Mouse (Mus musculus) bone marrow, adult 2 months (tissue): ENCODE measurements around the gene Gm49405. TPM values are rescaled to one million over a fixed set of nuclear protein-coding genes. Genes with fewer than 3 reads are reported as not detected.
"Not testable (repeated sequence)": the region's sequence is repeated elsewhere in the genome, so short reads cannot be mapped to it uniquely, and the experiment has no call there.

Source experiments
- H3K27ac ChIP-seq: fragments of 200-500 bp; 2 replicates; pipeline ENCODE4 v1.5.1; 2012; ENCODE audit warnings: low read depth, mild to moderate bottlenecking, control low read depth, inconsistent platforms, low read length; ENCODE audit not compliant: control insufficient read depth, poor library complexity, insufficient read depth
- H3K4me1 ChIP-seq: fragments of 200-500 bp; 2 replicates; pipeline ENCODE4 v1.6.1; 2011; ENCODE audit warnings: low read length; ENCODE audit not compliant: control insufficient read depth, insufficient read depth
- H3K4me3 ChIP-seq: fragments of 200-500 bp; replicated peaks from 2 replicates; pipeline ENCODE3; 2011; ENCODE audit warnings: mild to moderate bottlenecking, low read depth, low read length, control low read depth; ENCODE audit not compliant: control insufficient read depth
- CTCF ChIP-seq: fragments of 200-500 bp; IDR thresholded peaks from 2 replicates; pipeline ENCODE4 v1.5.1; 2011; ENCODE audit warnings: low read length, control low read depth; ENCODE audit not compliant: control insufficient read depth, insufficient read depth
- POLR2A ChIP-seq: fragments of 200-500 bp; IDR thresholded peaks from 2 replicates; pipeline ENCODE4 v1.6.1; 2011; ENCODE audit warnings: low read depth, mild to moderate bottlenecking, control low read depth, low read length, borderline replicate concordance; ENCODE audit not compliant: control insufficient read depth
- WGBS: fragments of 180-500 bp; shearing (Covaris S2); methylation state at CpG from one replicate; pipeline ENCODE4 v1.1.7; 2018; 5-methylcytosine and 5-hydroxymethylcytosine counted together
- polyA plus RNA-seq: library from polyadenylated mRNA; stranded (reverse); fragments of >200 nt; gene quantifications from 2 replicates; pipeline ENCODE4 v1.2.4, GENCODE M21; 2011; ENCODE audit warnings: low replicate concordance; ENCODE audit not compliant: missing spikeins, insufficient read depth, insufficient read length

Gm49405 gene
- polyA plus RNA-seq, 1 experiment, result 2.0 TPM

DNA sequence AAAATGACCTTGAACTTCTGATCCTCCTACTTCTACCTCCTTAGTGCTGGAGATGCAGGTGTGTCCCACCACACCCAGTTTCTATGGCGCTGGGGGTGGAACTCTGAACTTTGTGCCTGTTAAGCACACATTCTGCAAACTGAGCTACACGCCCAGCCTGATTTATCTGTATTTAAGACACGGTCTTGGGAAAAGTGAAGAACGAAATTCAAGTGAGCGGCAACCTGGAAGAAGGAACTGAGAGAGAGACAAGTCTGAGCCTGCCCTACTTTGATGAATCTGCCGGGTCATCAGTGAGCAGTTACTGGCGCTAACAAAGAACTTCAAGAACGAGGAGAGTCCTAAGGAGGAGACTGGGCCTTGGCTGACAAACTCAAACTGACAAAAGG, 46.4 kb downstream of the Gm49405 start:
- peaks cover 2% of the 10 kb centered on the region; the same call in 1 of the 2 replicates for H3K4me1 ChIP-seq
- TF ChIP-seq CTCF (no peak), POLR2A (no peak)
- 67% methylated on average over 8 of the region's 8 CpGs for WGBS
- peak overlapping the region; percentile 57 for H3K27ac ChIP-seq
- H3K4me3 ChIP-seq, result no peak overlapping the region

DNA sequence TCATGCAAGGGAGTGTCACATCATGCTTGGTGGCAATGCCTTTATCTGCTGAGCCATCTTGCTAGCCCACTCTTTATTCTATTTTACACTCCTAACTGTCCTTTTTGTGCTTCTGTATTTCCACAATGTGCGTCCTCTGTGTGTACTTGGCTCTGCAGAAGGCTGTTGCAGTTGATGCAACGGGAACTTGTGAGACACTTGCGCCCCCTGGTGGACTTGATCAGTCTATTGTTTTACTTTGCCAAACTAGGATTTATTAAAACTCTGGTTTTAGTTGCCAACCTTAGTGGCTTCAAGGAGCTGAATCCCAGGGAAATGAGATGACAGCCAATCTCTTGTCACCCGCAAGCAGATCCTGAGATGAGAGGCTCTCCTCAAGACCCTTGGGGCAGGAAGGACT, 47.4 kb downstream of the Gm49405 start:
- peak; percentile 83 for TF ChIP-seq CTCF
- TF ChIP-seq POLR2A, result no peak
- H3K4me1 ChIP-seq, result peaks cover 2% of the 10 kb centered on the region; the same call in 1 of the 2 replicates
- 14% methylated on average over 4 of the region's 4 CpGs for WGBS
- H3K4me3 ChIP-seq, result no peak overlapping the region
- no peak overlapping the region for H3K27ac ChIP-seq

DNA sequence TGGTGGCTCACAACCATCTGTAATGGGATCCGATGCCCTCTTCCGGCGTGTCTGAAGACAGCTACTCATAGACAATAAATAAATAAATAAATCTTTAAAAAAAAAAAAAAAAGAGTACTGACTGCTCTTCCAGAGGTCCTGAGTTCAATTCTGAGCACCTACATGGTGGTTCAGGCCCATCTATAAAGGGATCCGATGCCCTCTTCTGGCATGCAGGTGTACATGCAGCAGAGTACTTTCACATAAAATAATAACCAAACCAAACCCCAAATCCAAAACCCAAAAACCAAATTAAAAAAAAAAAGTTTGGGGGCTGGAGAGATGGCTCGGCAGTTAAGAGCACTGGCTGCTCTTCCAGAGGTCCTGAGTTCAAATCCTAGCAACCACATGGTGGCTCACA, 48.6 kb downstream of the Gm49405 start:
- WGBS, result 74% methylated on average over 5 of the region's 5 CpGs
- not testable (repeated sequence) for H3K4me1 ChIP-seq, H3K27ac ChIP-seq, H3K4me3 ChIP-seq

DNA sequence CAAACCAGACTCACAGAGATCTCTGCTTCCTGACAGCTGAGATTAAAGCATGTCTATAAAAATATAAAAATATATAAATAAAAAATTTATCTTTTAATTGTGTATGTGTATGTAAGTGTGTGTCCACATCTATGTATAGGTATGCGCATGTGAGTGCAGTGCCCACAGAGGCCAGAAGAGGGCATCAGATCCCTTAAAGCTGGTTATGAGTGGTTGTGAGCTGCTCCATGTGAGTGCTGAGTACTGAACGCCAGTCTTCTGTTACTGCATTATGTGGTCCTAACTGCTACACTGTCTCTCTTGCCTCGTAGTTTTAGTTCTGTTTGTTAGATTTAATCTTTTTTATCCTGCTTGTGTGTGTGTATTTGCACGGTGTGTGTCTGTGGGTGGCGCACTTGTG, 50.6 kb downstream of the Gm49405 start:
- Histone ChIP-seq H3K4me1 (peaks cover 2% of the 10 kb centered on the region; the same call in 1 of the 2 replicates), H3K4me3 (no peak overlapping the region), H3K27ac (no peak overlapping the region)
- peak; percentile 17; the same call in 1 of the 2 replicates for TF ChIP-seq CTCF
- no peak for TF ChIP-seq POLR2A
- WGBS, result 95% methylated on average over 5 of the region's 5 CpGs

DNA sequence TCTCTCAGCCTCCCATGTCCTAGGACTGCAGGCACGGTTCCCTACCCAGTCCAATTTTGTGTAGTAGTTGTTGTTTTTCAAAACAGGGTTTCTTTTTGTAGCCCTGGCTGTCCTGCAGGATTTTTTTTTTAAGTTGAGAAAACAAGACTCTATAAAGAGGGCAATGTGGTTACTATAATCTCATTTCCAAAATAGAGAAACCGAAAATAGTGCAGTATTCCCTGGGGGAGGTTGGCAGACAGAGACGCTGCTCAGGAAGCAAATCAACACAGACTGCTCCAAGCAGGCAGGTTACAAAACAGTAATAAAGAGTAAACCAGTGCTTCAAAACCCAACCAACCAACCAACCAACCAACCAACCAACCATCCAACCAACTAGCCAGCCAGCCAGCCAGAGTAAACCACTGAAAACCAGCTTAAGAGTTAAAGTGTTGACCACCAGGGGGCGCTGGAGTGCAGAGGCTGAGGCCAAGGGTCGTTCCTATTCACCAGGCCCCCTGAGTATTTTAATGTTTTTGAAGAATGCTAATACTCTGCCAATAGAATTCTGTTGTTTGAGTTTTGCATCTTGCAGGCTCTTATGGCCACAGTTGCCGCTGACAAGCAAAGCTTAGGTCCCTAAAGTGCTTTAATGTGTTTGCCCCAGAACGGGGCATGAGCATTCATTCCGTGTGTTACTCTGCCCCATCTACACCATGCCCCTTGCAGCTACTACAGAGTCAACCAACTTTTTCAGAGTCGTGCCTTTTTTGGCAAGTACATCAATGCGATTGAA, 51.5 kb downstream of the Gm49405 start:
- WGBS, result 50% methylated on average over 10 of the region's 10 CpGs
- Histone ChIP-seq H3K4me3 (no peak overlapping the region), H3K27ac (no peak overlapping the region), H3K4me1 (no peaks in the 10 kb centered on the region)
- TF ChIP-seq POLR2A (no peak), CTCF (peak; percentile 83)

DNA sequence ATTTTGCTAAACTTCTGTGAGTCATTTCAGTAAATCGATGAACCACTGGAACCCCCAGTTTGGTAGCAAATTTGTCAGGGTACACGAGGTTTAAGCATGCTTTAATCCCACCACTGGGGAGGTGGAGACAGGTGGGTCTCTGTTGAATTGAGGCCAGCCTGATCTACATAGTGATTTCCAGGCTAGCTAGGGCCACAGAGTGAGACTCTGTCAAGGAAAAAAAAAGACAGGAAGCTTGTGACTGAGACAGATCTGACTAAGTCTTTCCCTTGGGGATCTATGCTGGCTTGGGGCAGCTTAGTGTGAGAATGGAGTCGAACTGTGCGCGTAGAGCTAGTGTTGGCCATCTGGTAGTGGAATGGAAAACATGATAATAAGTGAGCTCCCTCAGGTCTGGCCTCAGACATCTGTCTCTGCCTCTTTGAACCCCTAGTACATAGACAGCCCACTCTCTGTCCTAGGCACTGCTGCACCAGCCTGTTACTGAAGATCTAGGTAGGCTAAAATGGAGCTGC, 52.1 kb downstream of the Gm49405 start:
- WGBS, result 63% methylated on average over 5 of the region's 5 CpGs
- TF ChIP-seq POLR2A, result no peak
- TF ChIP-seq CTCF, result no peak
- Histone ChIP-seq H3K4me1 (no peaks in the 10 kb centered on the region), H3K4me3 (no peak overlapping the region), H3K27ac (no peak overlapping the region)

DNA sequence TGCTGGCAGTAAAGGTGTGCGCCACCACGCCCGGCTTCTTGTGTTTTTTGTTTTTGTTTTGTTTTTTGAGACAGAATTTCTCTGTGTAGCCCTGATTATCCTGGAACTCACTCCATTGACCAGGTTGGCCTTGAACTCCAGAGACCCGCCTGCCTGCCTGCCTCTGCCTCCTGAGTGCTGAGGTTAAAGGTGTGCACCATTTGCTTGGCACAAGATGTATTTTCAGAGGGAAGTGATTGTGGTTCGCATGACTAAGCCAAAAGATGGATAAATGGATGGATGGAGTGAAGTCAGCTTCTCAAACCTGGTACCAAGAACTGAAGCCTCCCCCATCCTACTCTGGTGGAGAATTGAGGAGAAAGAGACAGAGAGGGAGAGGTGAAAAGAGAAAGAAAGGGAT, 54.2 kb downstream of the Gm49405 start:
- TF ChIP-seq CTCF (no peak), POLR2A (no peak)
- WGBS, result 80% methylated on average over 5 of the region's 5 CpGs
- Histone ChIP-seq H3K27ac (no peak overlapping the region), H3K4me3 (no peak overlapping the region), H3K4me1 (peaks cover 3% of the 10 kb centered on the region; the same call in 1 of the 2 replicates)

Other genes with a start within 250 kb of the Gm49405 start
- 24.3 and 43.2 TPM in 2 replicates for gene Kmt5b, start 233.2 kb upstream of the Gm49405 start, polyA plus RNA-seq
- gene Chka, start 148.9 kb upstream of the Gm49405 start, polyA plus RNA-seq, result 9.2 and 17.3 TPM in 2 replicates
- 116 and 292 TPM in 2 replicates for gene Tcirg1, start 93.5 kb upstream of the Gm49405 start, polyA plus RNA-seq
- gene Ndufs8, start 87.9 kb upstream of the Gm49405 start, polyA plus RNA-seq, result 41.6 and 58.3 TPM in 2 replicates
- 12.7 and 47.1 TPM in 2 replicates for gene Aldh3b1, start 70.8 kb upstream of the Gm49405 start, polyA plus RNA-seq
- 80.1 and 177 TPM in 2 replicates for gene Unc93b1, start 65.4 kb upstream of the Gm49405 start, polyA plus RNA-seq
- gene Aldh3b3, start 42.0 kb upstream of the Gm49405 start, polyA plus RNA-seq, result 1.6 and 4.4 TPM in 2 replicates
- 2.4 and 4.2 TPM in 2 replicates for gene Aldh3b2, start 28.3 kb upstream of the Gm49405 start, polyA plus RNA-seq
- 5.1 and 10.7 TPM in 2 replicates for gene Acy3, start 14.1 kb upstream of the Gm49405 start, polyA plus RNA-seq
- not detected in 2 replicates for gene Tbx10, start 7.9 kb upstream of the Gm49405 start, polyA plus RNA-seq
- 9.7 and 18.1 TPM in 2 replicates for gene Nudt8, start within 50 bp of the Gm49405 start, polyA plus RNA-seq
- gene Doc2g, start 2.7 kb downstream of the Gm49405 start, polyA plus RNA-seq, result 5.2 and 7.8 TPM in 2 replicates
- gene Ndufv1, start 12.2 kb downstream of the Gm49405 start, polyA plus RNA-seq, result 61.7 and 118 TPM in 2 replicates
- gene Gstp1, start 37.4 kb downstream of the Gm49405 start, polyA plus RNA-seq, result 125 and 187 TPM in 2 replicates
- gene Gstp2, start 45.4 kb downstream of the Gm49405 start, polyA plus RNA-seq, result 21.6 TPM in 1 of 2 replicates, not detected in the other
- gene Gstp3, start 58.9 kb downstream of the Gm49405 start, polyA plus RNA-seq, result 13.5 and 18.0 TPM in 2 replicates
- gene Cabp2, start 81.0 kb downstream of the Gm49405 start, polyA plus RNA-seq, result not detected in 2 replicates
- gene Cdk2ap2, start 96.6 kb downstream of the Gm49405 start, polyA plus RNA-seq, result 93.3 and 143 TPM in 2 replicates
- 72.3 and 159 TPM in 2 replicates for gene Pitpnm1, start 99.4 kb downstream of the Gm49405 start, polyA plus RNA-seq
- gene Aip, start 125.2 kb downstream of the Gm49405 start, polyA plus RNA-seq, result 22.0 and 53.5 TPM in 2 replicates
- gene Gpr152, start 139.2 kb downstream of the Gm49405 start, polyA plus RNA-seq, result not detected in 2 replicates
- 0.29 and 0.60 TPM in 2 replicates for gene Cabp4, start 143.4 kb downstream of the Gm49405 start, polyA plus RNA-seq
- gene Coro1b, start 148.0 kb downstream of the Gm49405 start, polyA plus RNA-seq, result 75.8 and 114 TPM in 2 replicates
- gene Ptprcap, start 153.0 kb downstream of the Gm49405 start, polyA plus RNA-seq, result 27.6 and 60.8 TPM in 2 replicates
- 51.8 and 86.1 TPM in 2 replicates for gene Rps6kb2, start 162.7 kb downstream of the Gm49405 start, polyA plus RNA-seq
- 23.3 and 52.9 TPM in 2 replicates for gene Carns1, start 174.9 kb downstream of the Gm49405 start, polyA plus RNA-seq
- 64.3 and 168 TPM in 2 replicates for gene Tbc1d10c, start 190.7 kb downstream of the Gm49405 start, polyA plus RNA-seq
- 121 and 204 TPM in 2 replicates for gene Ppp1ca, start 191.4 kb downstream of the Gm49405 start, polyA plus RNA-seq
- gene Rad9a, start 201.0 kb downstream of the Gm49405 start, polyA plus RNA-seq, result 24.2 and 39.8 TPM in 2 replicates
- gene Clcf1, start 213.6 kb downstream of the Gm49405 start, polyA plus RNA-seq, result 10.3 and 25.4 TPM in 2 replicates
- not detected in 2 replicates for gene AC109138.7, start 213.7 kb downstream of the Gm49405 start, polyA plus RNA-seq
- 31.7 and 54.7 TPM in 2 replicates for gene Pold4, start 231.3 kb downstream of the Gm49405 start, polyA plus RNA-seq